Mouse (Mus musculus) liver, adult 2 months (tissue): ENCODE data around the gene Gtse1.

Experiments
- CTCF ChIP-seq: fragments of 200-500 bp; IDR thresholded peaks from 2 replicates; pipeline ENCODE4 v1.5.1; 2011; ENCODE audit warnings: low read depth, low read length, control low read depth
- POLR2A ChIP-seq: fragments of 200-500 bp; IDR thresholded peaks from 2 replicates; pipeline ENCODE4 v1.6.1; 2011; ENCODE audit warnings: low read length, control low read depth; ENCODE audit not compliant: insufficient read depth; ENCODE audit errors: extremely low read depth

DNA sequence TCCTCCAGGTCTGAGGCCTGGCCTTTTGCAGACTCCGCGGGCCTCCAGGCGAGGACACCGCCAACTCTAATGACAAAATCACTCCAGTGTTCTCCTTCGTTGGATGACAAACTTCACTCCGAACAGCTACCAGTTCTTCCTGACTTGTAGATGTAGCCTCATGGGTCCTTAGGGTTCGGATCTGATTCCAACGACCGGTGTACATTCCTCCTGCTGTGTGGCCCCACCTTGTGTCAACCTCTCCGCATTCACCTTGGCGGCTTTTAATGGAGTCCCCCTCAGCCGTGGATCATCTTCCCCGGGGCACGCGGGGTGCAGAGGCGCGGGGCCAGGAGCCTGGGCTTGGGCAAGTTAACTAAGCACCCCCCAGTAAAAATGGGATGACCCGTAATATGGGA, 20.0 kb downstream of the Gtse1 start:
- TF ChIP-seq POLR2A, result no peak
- no peak for TF ChIP-seq CTCF
